Mouse (Mus musculus): ENCODE results near the gene Runx1.

Runx1 gene

GRCm38 (mm10) chr16:92747062-92747461 lies 78.9 kb downstream of the Runx1 start:
- DNase-seq (ENCODE audit: low read depth, low spot score), result no peak

- no peak for DNase-seq (ENCODE audit: low read depth, low spot score)
Observed at GRCm38 (mm10) chr16:92745239-92745638, 80.7 kb downstream of the Runx1 start.

GRCm38 (mm10) chr16:92744172-92744777 lies 81.7 kb downstream of the Runx1 start:
- no peak for DNase-seq (ENCODE audit: low read depth, low spot score)

GRCm38 (mm10) chr16:92743755-92744154 lies 82.2 kb downstream of the Runx1 start:
- no peak for DNase-seq (ENCODE audit: low read depth, low spot score)

- no peak for DNase-seq (ENCODE audit: low read depth, low spot score)
Observed at GRCm38 (mm10) chr16:92741342-92741741, 84.6 kb downstream of the Runx1 start.

GRCm38 (mm10) chr16:92740541-92740940 lies 85.4 kb downstream of the Runx1 start:
- no peak for DNase-seq (ENCODE audit: low read depth, low spot score)

GRCm38 (mm10) chr16:92739997-92740396 lies 86.0 kb downstream of the Runx1 start:
- DNase-seq (ENCODE audit: low read depth, low spot score), result no peak

- DNase-seq (ENCODE audit: low read depth, low spot score), result no peak
Observed at GRCm38 (mm10) chr16:92739071-92739793, 86.7 kb downstream of the Runx1 start.

GRCm38 (mm10) chr16:92738476-92739010 lies 87.4 kb downstream of the Runx1 start:
- no peak for DNase-seq (ENCODE audit: low read depth, low spot score)

- no peak for DNase-seq (ENCODE audit: low read depth, low spot score)
Observed at GRCm38 (mm10) chr16:92726870-92727269, 99.1 kb downstream of the Runx1 start.

- DNase-seq (ENCODE audit: low read depth, low spot score), result no peak
Observed at GRCm38 (mm10) chr16:92724526-92724925, 101.4 kb downstream of the Runx1 start.

- no peak for DNase-seq (ENCODE audit: low read depth, low spot score)
Observed at GRCm38 (mm10) chr16:92720678-92721077, 105.3 kb downstream of the Runx1 start.

GRCm38 (mm10) chr16:92719725-92720124 lies 106.2 kb downstream of the Runx1 start:
- DNase-seq (ENCODE audit: low read depth, low spot score), result no peak

GRCm38 (mm10) chr16:92715599-92716483 lies 110.1 kb downstream of the Runx1 start:
- DNase-seq (ENCODE audit: low read depth, low spot score), result no peak

- DNase-seq (ENCODE audit: low read depth, low spot score), result no peak
Observed at GRCm38 (mm10) chr16:92710161-92710560, 115.8 kb downstream of the Runx1 start.

- no peak for DNase-seq (ENCODE audit: low read depth, low spot score)
Observed at GRCm38 (mm10) chr16:92708718-92709117, 117.2 kb downstream of the Runx1 start.

GRCm38 (mm10) chr16:92707712-92708111 lies 118.2 kb downstream of the Runx1 start:
- no peak for DNase-seq (ENCODE audit: low read depth, low spot score)

- DNase-seq (ENCODE audit: low read depth, low spot score), result no peak
Observed at GRCm38 (mm10) chr16:92707146-92707545, 118.8 kb downstream of the Runx1 start.

- DNase-seq (ENCODE audit: low read depth, low spot score), result no peak
Observed at GRCm38 (mm10) chr16:92705564-92706458, 120.1 kb downstream of the Runx1 start.

GRCm38 (mm10) chr16:92703850-92704249 lies 122.1 kb downstream of the Runx1 start:
- no peak for DNase-seq (ENCODE audit: low read depth, low spot score)
